Mouse (Mus musculus) lung, embryonic 14.5 days (tissue): ENCODE data around the gene Enpep. TPM values are rescaled to one million over a fixed set of nuclear protein-coding genes. Genes with fewer than 3 reads are reported as not detected.

ENCODE experiments used
- ATAC-seq: fragments of 200-750 bp; cut with Nextera tagmentation; 2 replicates; pipeline ENCODE4 v1.8.0; 2017; ENCODE audit warnings: mild to moderate bottlenecking, moderate TSS enrichment, moderate library complexity; ENCODE audit not compliant: insufficient read depth
- DNase-seq: peaks from one replicate; pipeline ENCODE4 v3.0.0-alpha.2; 2015
- H3K27ac ChIP-seq: fragments of 300-500 bp; sonication (generic); 2 replicates; pipeline ENCODE4 v1.5.1; 2014; ENCODE audit warnings: low read depth, mild to moderate bottlenecking, moderate library complexity
- H3K27me3 ChIP-seq: fragments of 300-500 bp; sonication (generic); 2 replicates; pipeline ENCODE4 v1.6.1; 2014; ENCODE audit warnings: low read length, control low read depth; ENCODE audit not compliant: insufficient read depth
- H3K36me3 ChIP-seq: fragments of 300-500 bp; sonication (generic); 2 replicates; pipeline ENCODE4 v1.6.1; 2014; ENCODE audit warnings: control low read depth; ENCODE audit not compliant: insufficient read depth
- H3K4me1 ChIP-seq: fragments of 300-500 bp; sonication (generic); 2 replicates; pipeline ENCODE4 v1.6.1; 2014; ENCODE audit warnings: antibody characterized with exemption, control low read depth; ENCODE audit not compliant: insufficient read depth
- H3K4me2 ChIP-seq: fragments of 300-500 bp; sonication (generic); 2 replicates; pipeline ENCODE4 v1.6.1; 2014; ENCODE audit warnings: mild to moderate bottlenecking
- H3K4me3 ChIP-seq: fragments of 300-500 bp; sonication (generic); 2 replicates; pipeline ENCODE4 v1.5.1; 2014; ENCODE audit warnings: low read depth, low read length
- H3K9ac ChIP-seq: fragments of 300-500 bp; sonication (generic); 2 replicates; pipeline ENCODE4 v1.6.1; 2014
- H3K9me3 ChIP-seq: fragments of 300-500 bp; sonication (generic); 2 replicates; pipeline ENCODE4 v1.6.1; 2016; ENCODE audit warnings: low read depth, low read length, control low read depth
- CTCF ChIP-seq: IDR thresholded peaks from 2 replicates; pipeline ENCODE4 v1.5.1; 2016; ENCODE audit warnings: antibody characterized with exemption, low read depth
- WGBS: fragments of 180-500 bp; shearing (Covaris S2); extraction: QIAGEN DNeasy Blood & Tissue Kit; methylation state at CpG from one replicate; pipeline ENCODE4 v1.1.7; 2014; 5-methylcytosine and 5-hydroxymethylcytosine counted together
- polyA plus RNA-seq: library from polyadenylated mRNA; unstranded; fragments of >200 nt; fragmentation: Nextera tagmentation; extraction: Ambion mirVana; gene quantifications from 2 replicates; pipeline ENCODE4 v1.2.1, GENCODE M21; 2014

Gene Enpep
- polyA plus RNA-seq, 1 experiment from 2014 or later: 47.4 TPM

DNA sequence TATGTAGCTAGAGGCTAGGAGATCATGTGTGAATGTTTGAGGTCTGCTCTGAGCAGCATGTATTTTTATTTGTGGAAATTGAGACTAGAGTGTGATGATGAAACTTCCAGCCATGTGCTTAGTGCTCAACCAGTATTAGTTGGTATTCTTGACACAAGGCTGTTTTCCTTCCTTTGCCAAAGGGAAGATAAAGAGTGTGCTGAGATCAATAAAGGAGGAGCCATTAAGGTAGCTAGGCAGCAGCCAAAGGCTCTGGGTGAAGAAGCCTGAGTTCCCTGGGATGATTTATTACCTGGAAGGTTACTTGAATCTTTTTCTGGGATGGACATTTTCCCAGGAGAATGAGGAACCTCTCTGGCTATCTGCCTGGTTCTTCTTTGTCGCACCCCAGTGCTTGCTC lies 30.9 kb upstream of the Enpep start:
- no peak for DNase-seq
- 81% methylated on average over 1 of the region's 1 CpGs for WGBS
- Histone ChIP-seq H3K4me3 (no peak overlapping the region), H3K4me2 (no peak overlapping the region), H3K27me3 (no peaks in the 10 kb centered on the region), H3K9ac (no peak overlapping the region), H3K9me3 (no peaks in the 10 kb centered on the region), H3K36me3 (no peaks in the 10 kb centered on the region), H3K4me1 (0 out of 2 replicates have a peak, but pooled peaks cover 3% of the 10 kb centered on the region), H3K27ac (no peak overlapping the region)
- TF ChIP-seq CTCF: no peak
- no peak for ATAC-seq

DNA sequence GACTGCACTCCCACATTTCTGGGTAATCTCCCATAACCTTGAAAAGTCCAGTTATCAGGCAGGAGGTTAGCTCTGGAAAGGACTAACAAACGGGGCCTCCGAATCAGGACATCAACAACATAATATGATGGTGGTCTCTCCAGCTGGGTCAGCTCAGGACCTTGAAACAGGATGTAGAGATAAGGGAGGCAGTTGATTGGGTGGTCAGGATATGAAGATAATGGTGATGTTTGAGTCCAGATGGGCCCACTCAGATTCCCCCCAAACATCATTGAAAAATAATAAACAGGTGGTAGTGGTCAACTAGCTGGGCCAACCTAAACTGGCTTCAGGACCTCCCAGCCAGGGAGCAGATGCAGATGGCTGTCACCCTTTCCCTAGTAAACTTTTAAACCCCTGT lies 25.6 kb upstream of the Enpep start:
- peak; percentile 88 for ATAC-seq
- peak; percentile 67 for DNase-seq
- no peaks in the 10 kb centered on the region for H3K27me3 ChIP-seq
- 30% methylated on average over 2 of the region's 2 CpGs for WGBS
- H3K9ac ChIP-seq: no peak overlapping the region
- peaks cover 6% of the 10 kb centered on the region; the same call in 1 of the 2 replicates for H3K4me1 ChIP-seq
- no peak overlapping the region for H3K27ac ChIP-seq
- no peak for TF ChIP-seq CTCF
- H3K9me3 ChIP-seq: no peaks in the 10 kb centered on the region
- H3K4me2 ChIP-seq: no peak overlapping the region
- H3K4me3 ChIP-seq: no peak overlapping the region
- H3K36me3 ChIP-seq: no peaks in the 10 kb centered on the region

DNA sequence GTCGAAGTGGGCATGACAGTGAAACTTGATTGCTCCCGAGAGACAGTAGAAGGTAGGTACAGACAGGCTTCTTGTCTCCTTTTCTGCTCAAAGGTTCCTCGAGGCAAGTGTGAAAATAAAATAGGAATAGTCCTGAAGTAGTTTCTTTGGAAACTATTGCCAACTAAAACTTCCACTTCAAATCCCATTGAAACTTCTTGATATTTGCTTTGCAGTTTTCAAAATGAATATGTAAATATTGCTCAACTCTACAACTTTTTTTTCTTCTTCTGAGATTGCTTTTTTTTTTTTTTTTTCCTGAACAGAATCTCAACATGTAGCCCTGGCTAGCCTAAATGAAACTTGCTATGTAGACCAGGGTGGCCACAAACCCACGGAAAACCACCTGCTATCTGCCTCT lies 21.4 kb upstream of the Enpep start:
- no peak for ATAC-seq
- Histone ChIP-seq H3K27ac (no peak overlapping the region; the same call in 1 of the 2 replicates), H3K36me3 (no peaks in the 10 kb centered on the region), H3K4me1 (peaks cover 6% of the 10 kb centered on the region; the same call in 1 of the 2 replicates), H3K27me3 (no peaks in the 10 kb centered on the region), H3K9me3 (no peaks in the 10 kb centered on the region), H3K4me3 (no peak overlapping the region), H3K4me2 (no peak overlapping the region), H3K9ac (no peak overlapping the region)
- no peak for DNase-seq
- WGBS: 64% methylated on average over 4 of the region's 4 CpGs
- no peak for TF ChIP-seq CTCF

- H3K9ac ChIP-seq: no peak overlapping the region
- H3K4me3 ChIP-seq: no peak overlapping the region
- H3K4me2 ChIP-seq: no peak overlapping the region
- ATAC-seq: no peak
- no peak overlapping the region for H3K27ac ChIP-seq
- 50% methylated on average over 11 of the region's 11 CpGs for WGBS
- no peaks in the 10 kb centered on the region for H3K4me1 ChIP-seq
- H3K36me3 ChIP-seq: no peaks in the 10 kb centered on the region
- no peak for DNase-seq
- H3K9me3 ChIP-seq: no peaks in the 10 kb centered on the region
- no peaks in the 10 kb centered on the region for H3K27me3 ChIP-seq
- no peak for TF ChIP-seq CTCF
Observed at GRCm38 (mm10) chr3:129351320-129351877, 18.9 kb upstream of the Enpep start.

- 82% methylated on average over 10 of the region's 10 CpGs for whole genome bisulfite sequencing
- no peak for TF ChIP-seq CTCF
- ATAC-seq: no peak
- H3K4me2 ChIP-seq: no peak overlapping the region
- H3K36me3 ChIP-seq: no peaks in the 10 kb centered on the region
- no peak overlapping the region for H3K9ac ChIP-seq
- DNase-seq: no peak
- no peaks in the 10 kb centered on the region for H3K27me3 ChIP-seq
- H3K9me3 ChIP-seq: no peaks in the 10 kb centered on the region
- no peak overlapping the region for H3K27ac ChIP-seq
- no peak overlapping the region for H3K4me3 ChIP-seq
- H3K4me1 ChIP-seq: no peaks in the 10 kb centered on the region
Observed at GRCm38 (mm10) chr3:129347277-129347676, 14.8 kb upstream of the Enpep start.

GRCm38 (mm10) chr3:129342767-129343166 lies 10.2 kb upstream of the Enpep start:
- Histone ChIP-seq H3K4me1 (peaks cover 6% of the 10 kb centered on the region), H3K36me3 (no peaks in the 10 kb centered on the region), H3K4me3 (no peak overlapping the region), H3K27ac (no peak overlapping the region), H3K27me3 (no peaks in the 10 kb centered on the region), H3K4me2 (no peak overlapping the region), H3K9ac (no peak overlapping the region), H3K9me3 (no peaks in the 10 kb centered on the region)
- DNase-seq (no peak), ATAC-seq (no peak)
- WGBS: 90% methylated on average over 1 of the region's 1 CpGs
- no peak for TF ChIP-seq CTCF

DNA sequence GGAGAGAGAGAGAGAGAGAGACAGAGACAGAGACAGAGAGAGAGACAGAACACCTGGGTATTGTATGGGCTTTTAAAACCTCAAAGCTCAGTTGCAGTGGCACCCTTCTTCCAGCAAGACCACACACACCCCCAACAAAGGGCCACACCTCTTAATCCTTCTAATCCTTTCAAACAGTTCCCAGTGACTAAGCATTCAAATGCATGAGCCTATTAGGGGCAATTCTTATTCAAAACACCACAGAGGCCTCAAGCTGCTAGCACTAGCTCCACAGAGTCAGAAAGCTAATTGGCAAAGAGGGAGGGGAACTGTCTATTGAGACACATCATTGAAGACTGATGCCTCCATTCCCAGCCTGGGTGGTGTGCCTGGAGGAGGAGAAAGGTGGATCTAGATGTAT lies 8.5 kb upstream of the Enpep start:
- Histone ChIP-seq H3K4me3 (no peak overlapping the region), H3K4me1 (peaks cover 9% of the 10 kb centered on the region), H3K27ac (no peak overlapping the region), H3K9me3 (no peaks in the 10 kb centered on the region), H3K27me3 (no peaks in the 10 kb centered on the region), H3K4me2 (no peak overlapping the region), H3K9ac (no peak overlapping the region), H3K36me3 (no peaks in the 10 kb centered on the region)
- DNase-seq (no peak), ATAC-seq (no peak)
- TF ChIP-seq CTCF: no peak
